Mouse (Mus musculus) Muller cell, postnatal 12 days (primary cell): ENCODE results near the gene Dnm3.

Experiments used
- DNase-seq: peaks from one replicate; pipeline ENCODE4 v3.0.0-alpha.2; 2015; ENCODE audit errors: inconsistent ontology term

Gene Dnm3

GRCm38 (mm10) chr1:162253971-162254641 is 223.7 kb downstream of the Dnm3 start:
- no peak for DNase-seq

GRCm38 (mm10) chr1:162252869-162253268 is 225.0 kb downstream of the Dnm3 start:
- no peak for DNase-seq

- DNase-seq: no peak
These were observed 230.6 kb downstream of the Dnm3 start for GRCm38 (mm10) chr1:162247216-162247615.

DNA sequence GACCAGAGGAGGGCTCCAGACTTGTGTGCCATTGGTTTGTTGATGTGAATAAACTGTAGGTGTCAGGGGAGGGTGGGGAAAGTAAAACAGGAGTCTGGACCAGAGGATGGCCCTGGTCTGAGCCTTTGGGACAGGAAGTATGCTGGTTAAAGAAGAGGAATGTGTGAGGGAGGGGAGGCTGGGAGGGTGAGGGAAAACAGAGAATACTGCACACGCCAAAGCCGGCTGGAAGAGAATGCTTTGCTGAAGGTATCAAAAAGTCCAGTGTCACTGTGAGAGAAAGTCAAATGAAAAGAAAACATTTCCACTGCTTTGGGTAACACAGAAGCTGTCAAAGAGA is 234.2 kb downstream of the Dnm3 start:
- DNase-seq: peak; percentile 83

DNA sequence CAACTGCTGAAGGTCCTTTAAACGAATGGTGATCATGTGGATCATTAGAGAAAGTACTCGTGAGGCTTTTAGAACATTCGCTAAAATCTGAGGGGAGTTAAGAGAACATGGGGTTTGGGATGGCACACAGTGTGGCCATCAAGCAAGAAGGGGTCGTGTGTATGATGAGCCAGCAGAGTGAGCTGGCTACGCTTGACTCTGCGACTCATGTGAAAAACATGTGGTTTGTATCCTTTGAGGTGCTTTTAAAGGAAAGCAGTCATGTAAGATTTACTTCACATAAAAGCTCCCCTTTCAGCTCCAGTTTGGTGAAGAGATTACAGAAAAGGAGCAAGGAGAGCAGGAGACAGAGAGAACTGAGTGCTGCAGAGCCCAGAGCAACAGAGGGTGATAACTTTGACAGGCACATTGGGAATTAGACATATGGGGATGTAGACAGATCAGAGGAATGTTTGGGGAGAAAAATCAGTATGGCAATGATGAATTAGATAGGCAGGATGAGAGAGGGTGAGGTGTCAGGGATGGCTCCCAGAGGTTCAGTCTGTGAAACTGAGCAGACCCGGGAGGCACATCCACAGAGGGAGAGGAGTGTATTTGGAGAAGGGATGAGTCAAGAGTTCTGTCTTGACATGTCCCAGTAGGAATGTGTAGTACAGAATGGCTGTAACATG is 234.7 kb downstream of the Dnm3 start:
- DNase-seq: peak; percentile 25

GRCm38 (mm10) chr1:162240720-162241119 is 237.1 kb downstream of the Dnm3 start:
- no peak for DNase-seq

DNA sequence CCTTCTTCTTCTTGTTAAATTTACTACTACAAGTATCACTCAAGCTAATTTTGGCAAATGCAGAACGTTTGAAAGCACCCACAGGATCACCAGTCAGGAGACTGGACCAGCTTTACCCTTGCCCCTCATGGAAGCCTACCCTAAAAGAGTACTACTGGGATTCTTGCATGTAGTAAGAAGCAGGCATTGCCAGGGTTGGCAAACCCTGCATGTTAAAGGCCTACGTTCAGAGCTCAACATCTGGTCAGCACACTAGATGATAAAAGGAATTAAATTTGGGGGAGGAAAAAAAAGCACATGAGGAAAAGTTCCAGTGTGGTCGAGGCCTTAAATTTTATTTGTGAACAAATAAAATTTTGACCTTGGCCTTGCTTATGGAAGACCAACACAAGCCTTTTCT is 239.2 kb downstream of the Dnm3 start:
- DNase-seq: no peak

- no peak for DNase-seq
These were observed 241.1 kb downstream of the Dnm3 start for GRCm38 (mm10) chr1:162236624-162237159.

- no peak for DNase-seq
These were observed 252.2 kb downstream of the Dnm3 start for GRCm38 (mm10) chr1:162225621-162226147.

- no peak for DNase-seq
These were observed 252.8 kb downstream of the Dnm3 start for GRCm38 (mm10) chr1:162224817-162225605.

DNA sequence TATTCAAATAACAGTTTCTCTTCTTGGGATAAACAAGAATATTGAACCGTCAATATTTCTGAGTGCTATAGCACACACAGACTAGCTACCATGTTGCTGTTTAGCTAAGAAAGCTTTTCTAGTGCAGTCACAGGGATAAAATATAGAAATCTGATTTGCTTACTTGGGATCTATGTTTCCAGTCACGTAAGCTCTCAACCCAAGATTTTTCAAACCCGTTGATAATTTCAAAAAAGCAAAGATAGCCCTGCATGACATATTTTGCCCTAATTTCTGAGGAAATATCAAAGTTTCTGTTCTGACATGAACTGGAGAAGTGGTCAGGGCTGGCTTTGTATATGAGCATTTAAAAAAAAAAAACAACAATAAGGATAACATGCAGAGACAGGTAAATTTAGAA is 253.8 kb downstream of the Dnm3 start:
- DNase-seq: no peak

DNA sequence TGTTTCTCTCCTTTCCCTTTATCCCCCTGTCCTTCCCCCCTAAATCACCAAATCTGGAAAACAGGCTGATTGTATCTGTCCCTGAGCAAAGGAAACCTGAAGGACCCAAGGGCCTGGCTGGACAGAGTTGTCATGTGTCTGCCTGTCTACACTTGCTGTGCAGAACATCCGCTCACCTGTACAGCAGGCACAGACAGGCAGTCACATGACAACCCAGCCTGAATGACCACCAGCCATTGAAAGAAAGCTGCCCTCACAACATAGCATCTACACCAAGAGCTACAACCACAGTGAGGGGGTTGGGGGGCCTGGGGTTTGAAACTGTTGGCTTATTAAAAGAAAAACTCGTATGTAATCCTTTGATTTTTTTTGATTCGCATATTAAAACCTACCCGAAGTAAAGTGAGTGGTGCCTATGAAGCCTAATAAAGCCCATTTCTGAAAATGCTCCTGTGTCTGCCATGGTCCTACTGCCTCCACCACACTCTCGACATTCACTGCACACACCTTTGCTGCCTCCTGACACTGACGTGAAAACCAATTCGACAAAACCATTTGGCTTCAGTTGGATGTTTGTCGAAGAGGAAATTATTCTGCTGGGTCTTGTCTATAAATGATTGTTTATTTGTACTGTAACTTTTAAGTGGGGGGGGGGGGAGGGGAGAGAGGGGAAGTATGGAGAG is 254.4 kb downstream of the Dnm3 start:
- DNase-seq: no peak

DNA sequence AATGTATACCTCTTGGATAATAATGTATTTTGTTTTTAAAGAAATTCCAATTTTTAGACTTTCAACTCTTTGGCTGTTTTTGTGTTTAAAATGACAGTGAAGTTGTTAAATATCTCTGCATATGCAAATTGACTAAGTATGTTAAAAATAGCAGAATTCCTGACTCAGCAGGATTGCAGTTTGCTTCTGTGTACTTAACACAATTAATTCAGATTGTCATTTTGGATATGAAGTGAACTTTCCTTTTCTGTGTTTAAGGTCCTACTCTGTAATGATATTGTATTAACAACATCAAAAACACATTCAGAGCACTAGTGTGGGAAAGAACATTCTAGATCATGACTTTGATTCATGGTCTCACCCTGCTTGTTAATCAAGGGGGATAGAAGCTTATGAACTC is 255.5 kb downstream of the Dnm3 start:
- no peak for DNase-seq

DNA sequence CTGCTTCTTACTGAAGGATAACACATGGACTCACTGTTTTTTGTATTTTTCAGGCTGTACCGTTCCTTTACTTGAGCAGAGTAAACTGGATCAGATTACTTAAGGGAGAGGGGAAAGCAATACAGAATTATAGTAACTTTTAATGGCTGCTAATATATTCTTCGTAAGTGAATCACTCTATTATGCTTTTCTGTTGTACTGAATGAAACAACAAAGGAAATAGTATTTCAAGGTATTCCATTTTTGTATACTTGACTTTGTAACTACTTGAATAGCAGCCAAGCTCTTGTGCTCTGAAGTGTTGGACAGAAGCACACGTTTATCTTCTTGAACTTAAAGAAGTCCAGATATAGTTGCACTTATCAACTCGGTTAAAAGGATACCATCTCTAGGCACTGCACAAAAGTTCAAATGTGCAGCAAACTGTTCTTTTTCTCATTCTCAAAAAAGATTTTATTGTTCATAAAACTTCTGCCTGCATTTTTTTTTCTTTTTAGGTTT is 256.0 kb downstream of the Dnm3 start:
- DNase-seq: no peak

DNA sequence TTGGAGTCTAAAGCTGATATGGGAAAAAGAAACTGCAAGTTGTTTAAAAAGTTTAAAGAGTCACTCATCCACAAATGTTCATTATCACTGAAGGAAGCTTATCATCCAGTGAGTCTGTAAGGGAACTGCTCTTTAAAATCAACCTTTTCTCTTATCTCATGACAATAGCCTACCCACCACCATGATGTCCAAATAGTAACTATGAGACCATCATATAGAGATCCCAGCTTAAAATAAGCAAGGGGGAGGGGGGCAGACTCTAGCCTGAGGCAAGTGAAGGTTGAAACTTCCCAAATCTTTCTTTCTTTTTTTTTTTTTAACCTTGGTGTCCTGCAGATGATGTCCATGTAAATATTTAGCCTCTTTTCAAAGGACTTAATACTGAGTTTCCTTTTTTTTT is 256.9 kb downstream of the Dnm3 start:
- DNase-seq: no peak

GRCm38 (mm10) chr1:162219781-162220180 is 258.1 kb downstream of the Dnm3 start:
- DNase-seq: no peak

- peak; percentile 20 for DNase-seq
These were observed 259.2 kb downstream of the Dnm3 start for GRCm38 (mm10) chr1:162218530-162219180.

GRCm38 (mm10) chr1:162217340-162217974 is 260.4 kb downstream of the Dnm3 start:
- no peak for DNase-seq

DNA sequence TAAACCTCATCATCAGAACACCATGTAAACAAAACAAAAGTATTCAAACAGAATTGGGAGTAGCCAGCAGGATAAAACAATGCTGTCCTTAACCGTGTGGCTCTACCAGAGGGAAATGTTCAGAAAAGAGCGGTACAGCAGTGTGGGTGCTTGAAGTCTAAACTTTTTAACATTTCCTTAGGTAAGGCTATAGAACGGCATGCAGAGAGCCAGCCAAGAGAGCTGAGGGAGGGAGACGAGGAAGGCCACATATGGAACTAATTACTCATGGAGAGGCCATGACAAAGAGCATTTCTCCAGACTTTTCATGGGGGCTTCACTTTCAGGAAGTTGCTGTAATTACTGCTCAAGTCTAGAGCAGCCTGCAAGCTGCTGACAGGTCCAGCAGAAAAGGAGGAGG is 261.2 kb downstream of the Dnm3 start:
- no peak for DNase-seq

DNA sequence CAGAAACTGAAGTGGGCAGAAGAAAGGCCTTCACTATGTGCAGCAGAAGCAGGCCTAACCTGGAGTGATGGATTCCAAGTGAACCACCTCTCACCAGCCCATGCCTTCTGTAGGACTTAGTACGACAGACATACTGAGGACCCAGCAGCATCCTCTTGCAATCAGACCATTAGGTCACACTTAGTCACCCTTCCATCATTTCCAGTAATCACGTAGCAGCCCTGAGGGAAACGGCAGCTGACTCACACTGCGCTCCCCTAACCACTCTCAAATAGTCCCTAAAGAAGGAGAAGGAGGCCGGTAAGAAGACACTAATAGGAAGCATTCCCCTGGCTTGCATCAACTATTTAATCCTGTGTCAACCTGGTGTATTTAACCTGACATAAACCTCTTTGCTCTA is 262.1 kb downstream of the Dnm3 start:
- DNase-seq: no peak

GRCm38 (mm10) chr1:162213066-162213465 is 264.8 kb downstream of the Dnm3 start:
- no peak for DNase-seq
